Mouse (Mus musculus): ENCODE results near the gene Tekt5. TPM values are rescaled to one million over a fixed set of nuclear protein-coding genes. Genes with fewer than 3 reads are reported as not detected.

Gene Tekt5
- polyA plus RNA-seq, 1 experiment from 2014 or later: 1.6 TPM

GRCm38 (mm10) chr16:10384060-10384497 lies 11.2 kb downstream of the Tekt5 start:
- DNase-seq (ENCODE audit: low spot score): peak; percentile 56

GRCm38 (mm10) chr16:10379531-10379930 lies 15.8 kb downstream of the Tekt5 start:
- DNase-seq (ENCODE audit: low spot score): no peak

GRCm38 (mm10) chr16:10377286-10377685 lies 18.0 kb downstream of the Tekt5 start:
- DNase-seq (ENCODE audit: low spot score): no peak

GRCm38 (mm10) chr16:10374254-10375011 lies 20.9 kb downstream of the Tekt5 start:
- no peak for DNase-seq (ENCODE audit: low spot score)

- DNase-seq (ENCODE audit: low spot score): no peak
Measured at GRCm38 (mm10) chr16:10372372-10372771, 22.9 kb downstream of the Tekt5 start.

- DNase-seq (ENCODE audit: low spot score): no peak
Measured at GRCm38 (mm10) chr16:10369996-10370395, 25.3 kb downstream of the Tekt5 start.

GRCm38 (mm10) chr16:10369468-10369934 lies 25.8 kb downstream of the Tekt5 start:
- DNase-seq (ENCODE audit: low spot score): no peak

GRCm38 (mm10) chr16:10366240-10367217 lies 28.8 kb downstream of the Tekt5 start:
- no peak for DNase-seq (ENCODE audit: low spot score)

GRCm38 (mm10) chr16:10365796-10366195 lies 29.5 kb downstream of the Tekt5 start:
- DNase-seq (ENCODE audit: low spot score): no peak

GRCm38 (mm10) chr16:10363061-10363460 lies 32.2 kb downstream of the Tekt5 start:
- no peak for DNase-seq (ENCODE audit: low spot score)

GRCm38 (mm10) chr16:10359241-10359640 lies 36.0 kb downstream of the Tekt5 start:
- DNase-seq (ENCODE audit: low spot score): no peak

GRCm38 (mm10) chr16:10358010-10358934 lies 37.0 kb downstream of the Tekt5 start:
- peak; percentile 34 for DNase-seq (ENCODE audit: low spot score)

GRCm38 (mm10) chr16:10355004-10355403 lies 40.3 kb downstream of the Tekt5 start:
- no peak for DNase-seq (ENCODE audit: low spot score)

GRCm38 (mm10) chr16:10351050-10351636 lies 44.1 kb downstream of the Tekt5 start:
- DNase-seq (ENCODE audit: low spot score): no peak

GRCm38 (mm10) chr16:10349876-10350275 lies 45.4 kb downstream of the Tekt5 start:
- DNase-seq (ENCODE audit: low spot score): no peak

GRCm38 (mm10) chr16:10349436-10349835 lies 45.9 kb downstream of the Tekt5 start:
- no peak for DNase-seq (ENCODE audit: low spot score)

- DNase-seq (ENCODE audit: low spot score): no peak
Measured at GRCm38 (mm10) chr16:10347551-10347950, 47.7 kb downstream of the Tekt5 start.

- DNase-seq (ENCODE audit: low spot score): no peak
Measured at GRCm38 (mm10) chr16:10341110-10341509, 54.2 kb downstream of the Tekt5 start.

GRCm38 (mm10) chr16:10339930-10340329 lies 55.4 kb downstream of the Tekt5 start:
- DNase-seq (ENCODE audit: low spot score): no peak

GRCm38 (mm10) chr16:10338601-10339000 lies 56.7 kb downstream of the Tekt5 start:
- no peak for DNase-seq (ENCODE audit: low spot score)
